Mouse (Mus musculus) liver, embryonic 15.5 days (tissue): ENCODE data around the gene Vangl1. TPM values are rescaled to one million over a fixed set of nuclear protein-coding genes. Genes with fewer than 3 reads are reported as not detected.

ENCODE experiments used
- ATAC-seq: fragments of 200-750 bp; cut with Nextera tagmentation; 2 replicates; pipeline ENCODE4 v1.8.0; 2017; ENCODE audit warnings: moderate number of reproducible peaks, mild to moderate bottlenecking, moderate library complexity; ENCODE audit not compliant: insufficient read depth
- H3K27ac ChIP-seq: fragments of 300-500 bp; sonication (generic); replicated peaks from 2 replicates; pipeline ENCODE4 v1.5.1; 2015; ENCODE audit warnings: mild to moderate bottlenecking, inconsistent platforms
- H3K27me3 ChIP-seq: fragments of 300-500 bp; sonication (generic); 2 replicates; pipeline ENCODE4 v1.6.1; 2015; ENCODE audit warnings: mild to moderate bottlenecking, inconsistent platforms
- H3K36me3 ChIP-seq: fragments of 300-500 bp; sonication (generic); replicated peaks from 2 replicates; pipeline ENCODE4 v1.6.1; 2015; ENCODE audit warnings: moderate library complexity, mild to moderate bottlenecking, inconsistent platforms
- H3K4me1 ChIP-seq: fragments of 300-500 bp; sonication (generic); replicated peaks from 2 replicates; pipeline ENCODE4 v1.6.1; 2015; ENCODE audit warnings: inconsistent platforms
- H3K4me2 ChIP-seq: fragments of 300-500 bp; sonication (generic); 2 replicates; pipeline ENCODE4 v1.6.1; 2015; ENCODE audit warnings: moderate library complexity, mild to moderate bottlenecking, inconsistent platforms
- H3K4me3 ChIP-seq: fragments of 300-500 bp; sonication (generic); replicated peaks from 2 replicates; pipeline ENCODE4 v1.5.1; 2015; ENCODE audit warnings: mild to moderate bottlenecking, inconsistent platforms
- H3K9ac ChIP-seq: fragments of 300-500 bp; sonication (generic); 2 replicates; pipeline ENCODE4 v1.6.1; 2015; ENCODE audit warnings: moderate library complexity, mild to moderate bottlenecking, inconsistent platforms
- H3K9me3 ChIP-seq: fragments of 300-500 bp; sonication (generic); replicated peaks from 2 replicates; pipeline ENCODE4 v1.6.1; 2016; ENCODE audit warnings: inconsistent platforms
- WGBS: fragments of 180-500 bp; shearing (Covaris S2); methylation state at CpG from one replicate; pipeline ENCODE4 v1.1.7; 2015; ENCODE audit warnings: mixed read lengths; ENCODE audit not compliant: insufficient replicate concordance; 5-methylcytosine and 5-hydroxymethylcytosine counted together
- polyA plus RNA-seq: library from polyadenylated mRNA; unstranded; fragments of >200 nt; fragmentation: Nextera tagmentation; extraction: Ambion mirVana; gene quantifications from 2 replicates; pipeline ENCODE4 v1.2.1, GENCODE M21; 2015

The Vangl1 gene
- polyA plus RNA-seq, 1 experiment from 2014 or later, result 57.8 TPM

- peaks cover 49% of the 10 kb centered on the region for H3K4me1 ChIP-seq
- H3K9me3 ChIP-seq, result no peaks in the 10 kb centered on the region
- ATAC-seq, result no peak
- H3K27ac ChIP-seq, result no peak overlapping the region
- no peak overlapping the region for H3K9ac ChIP-seq
- H3K4me3 ChIP-seq, result no peak overlapping the region
- no peak overlapping the region for H3K4me2 ChIP-seq
- peaks cover 22% of the 10 kb centered on the region for H3K27me3 ChIP-seq
- no peaks in the 10 kb centered on the region for H3K36me3 ChIP-seq
- 65% methylated on average over 6 of the region's 6 CpGs for WGBS
These were observed 62.6 kb downstream of the Vangl1 start for GRCm38 (mm10) chr3:102141893-102142292.

DNA sequence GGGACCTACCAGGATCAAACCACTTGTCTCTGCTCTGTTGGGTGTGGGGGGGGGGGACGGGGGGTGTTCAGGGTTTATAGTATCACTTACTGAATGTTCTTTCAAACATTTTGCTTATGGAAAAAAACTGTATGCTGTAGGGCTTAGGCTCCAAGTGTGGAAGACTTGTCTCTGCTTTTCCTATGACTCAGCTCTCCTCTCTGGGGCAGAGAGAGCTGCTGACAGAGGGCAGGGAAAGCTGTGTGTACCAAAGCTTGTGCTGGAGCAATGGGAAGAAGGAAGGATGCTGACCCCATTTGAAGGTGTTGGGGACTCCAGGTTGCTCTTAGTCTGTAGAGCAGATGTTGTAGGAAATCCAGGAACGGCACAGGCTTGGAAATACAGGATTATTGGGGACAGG, 63.0 kb downstream of the Vangl1 start:
- Histone ChIP-seq H3K27ac (no peak overlapping the region), H3K9ac (no peak overlapping the region), H3K36me3 (no peaks in the 10 kb centered on the region), H3K9me3 (no peaks in the 10 kb centered on the region), H3K27me3 (peaks cover 26% of the 10 kb centered on the region), H3K4me1 (peaks cover 45% of the 10 kb centered on the region), H3K4me2 (no peak overlapping the region), H3K4me3 (no peak overlapping the region)
- WGBS, result 55% methylated on average over 2 of the region's 2 CpGs
- no peak for ATAC-seq

GRCm38 (mm10) chr3:102140606-102141005, 63.9 kb downstream of the Vangl1 start:
- Histone ChIP-seq H3K27ac (no peak overlapping the region), H3K36me3 (no peaks in the 10 kb centered on the region), H3K27me3 (peaks cover 27% of the 10 kb centered on the region), H3K4me2 (no peak overlapping the region), H3K9ac (no peak overlapping the region), H3K4me1 (peaks cover 37% of the 10 kb centered on the region), H3K9me3 (no peaks in the 10 kb centered on the region), H3K4me3 (no peak overlapping the region)
- WGBS, result 76% methylated on average over 6 of the region's 6 CpGs
- ATAC-seq, result no peak

DNA sequence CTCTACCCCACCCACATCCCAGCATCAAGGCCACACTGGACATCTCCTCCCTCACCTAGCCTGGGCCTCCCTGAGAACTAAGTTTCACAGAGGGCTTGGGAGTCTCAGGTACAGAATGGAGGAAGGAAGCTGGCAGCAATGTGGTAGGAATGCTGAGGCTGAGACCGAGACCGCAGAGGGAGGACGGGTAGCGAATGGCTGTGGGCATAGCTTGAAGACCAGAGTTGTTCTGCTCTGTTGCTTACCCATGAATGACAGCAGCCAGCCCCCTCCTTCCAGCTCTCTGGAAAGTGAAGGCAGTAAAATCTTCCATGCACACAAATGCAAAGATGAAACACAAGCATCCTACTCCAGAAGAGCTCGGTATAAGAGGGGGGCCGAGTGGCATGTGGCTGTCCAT, 65.6 kb downstream of the Vangl1 start:
- ATAC-seq, result no peak
- WGBS, result 76% methylated on average over 6 of the region's 6 CpGs

DNA sequence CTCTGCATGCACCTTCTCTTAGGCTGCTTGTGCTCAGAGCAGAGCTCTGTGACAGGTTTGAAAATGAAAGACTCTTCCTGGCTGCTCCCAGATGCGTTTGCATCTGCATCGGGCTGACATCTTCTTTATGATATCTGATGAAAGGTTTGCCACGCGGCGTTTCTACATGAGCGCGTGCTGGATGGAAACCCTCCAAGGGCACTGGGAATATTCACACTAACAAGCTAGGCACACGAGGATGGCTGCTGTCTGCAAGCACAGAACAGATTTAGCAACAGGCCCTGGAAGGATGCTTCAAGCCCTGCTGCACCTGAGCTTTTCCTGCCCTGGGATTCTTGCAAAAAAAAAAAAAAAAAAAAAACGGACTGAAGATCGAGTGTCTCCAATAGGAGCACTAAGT, 67.3 kb downstream of the Vangl1 start:
- peaks cover 8% of the 10 kb centered on the region; the same call in 1 of the 2 replicates for H3K4me1 ChIP-seq
- H3K9me3 ChIP-seq, result no peaks in the 10 kb centered on the region
- 66% methylated on average over 10 of the region's 10 CpGs for WGBS
- ATAC-seq, result no peak
- H3K9ac ChIP-seq, result no peak overlapping the region
- peaks cover 30% of the 10 kb centered on the region for H3K27me3 ChIP-seq
- no peaks in the 10 kb centered on the region for H3K36me3 ChIP-seq
- H3K4me2 ChIP-seq, result no peak overlapping the region
- no peak overlapping the region for H3K27ac ChIP-seq
- H3K4me3 ChIP-seq, result no peak overlapping the region

More for the DNA sequence above, 65.6 kb downstream of the Vangl1 start:
- Histone ChIP-seq H3K9ac (no peak overlapping the region), H3K27ac (no peak overlapping the region), H3K9me3 (no peaks in the 10 kb centered on the region), H3K4me2 (no peak overlapping the region), H3K27me3 (peaks cover 30% of the 10 kb centered on the region), H3K4me3 (no peak overlapping the region), H3K36me3 (no peaks in the 10 kb centered on the region), H3K4me1 (peaks cover 22% of the 10 kb centered on the region)

DNA sequence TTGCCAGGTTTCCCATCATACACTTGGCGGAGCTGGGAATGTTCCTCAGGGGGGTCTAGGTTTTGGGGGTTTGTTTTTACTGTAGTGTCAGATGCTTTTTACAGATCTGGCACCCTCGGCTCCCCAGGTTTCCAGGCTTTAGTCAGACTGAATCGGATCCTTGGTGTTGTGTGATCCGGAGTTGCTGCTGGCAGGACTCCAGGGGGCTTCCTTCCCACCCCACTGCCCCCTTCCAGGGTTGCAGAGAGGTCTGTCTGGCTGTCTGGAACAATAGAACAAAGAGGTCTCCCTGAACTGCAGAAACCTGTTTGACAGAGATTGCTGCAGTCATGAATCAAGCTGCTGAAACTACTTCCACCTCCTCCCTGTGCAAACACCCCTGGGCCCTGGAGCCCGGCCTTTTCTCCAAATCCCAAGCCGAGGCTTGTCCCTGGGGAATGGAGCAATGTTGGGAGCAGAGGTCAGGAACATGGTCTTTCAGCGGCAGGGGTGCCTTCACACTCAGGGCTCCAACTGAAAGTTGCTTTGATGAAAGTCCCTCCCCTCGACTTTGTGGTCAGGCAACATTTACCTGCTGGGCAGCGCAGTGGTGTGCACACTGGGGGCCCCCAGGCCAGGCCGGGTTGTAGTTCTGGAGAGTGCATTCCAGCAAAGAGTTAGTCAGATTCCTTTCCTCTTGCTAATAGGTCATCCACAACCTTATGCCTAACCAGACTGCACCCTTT, 68.9 kb downstream of the Vangl1 start:
- WGBS, result 28% methylated on average over 10 of the region's 10 CpGs
- Histone ChIP-seq H3K36me3 (no peaks in the 10 kb centered on the region), H3K4me3 (no peak overlapping the region), H3K9ac (no peak overlapping the region), H3K4me2 (no peak overlapping the region), H3K9me3 (no peaks in the 10 kb centered on the region), H3K4me1 (peaks cover 7% of the 10 kb centered on the region), H3K27ac (no peak overlapping the region), H3K27me3 (peaks cover 30% of the 10 kb centered on the region)
- 0 out of 2 replicates have a peak, but pooled peaks have one; percentile 14 for ATAC-seq

GRCm38 (mm10) chr3:102131627-102132324, 72.7 kb downstream of the Vangl1 start:
- 81% methylated on average over 9 of the region's 9 CpGs for WGBS
- ATAC-seq, result no peak
- H3K27me3 ChIP-seq, result 0 out of 2 replicates have a peak, but pooled peaks cover 9% of the 10 kb centered on the region

GRCm38 (mm10) chr3:102130478-102130877, 74.0 kb downstream of the Vangl1 start:
- no peak; the same call in 1 of the 2 replicates for ATAC-seq
- Histone ChIP-seq H3K36me3 (no peaks in the 10 kb centered on the region), H3K27me3 (0 out of 2 replicates have a peak, but pooled peaks cover 5% of the 10 kb centered on the region), H3K4me3 (no peak overlapping the region), H3K4me1 (peaks cover 14% of the 10 kb centered on the region), H3K9ac (no peak overlapping the region), H3K27ac (no peak overlapping the region), H3K4me2 (no peak overlapping the region), H3K9me3 (no peaks in the 10 kb centered on the region)
- 65% methylated on average over 6 of the region's 6 CpGs for WGBS

More at GRCm38 (mm10) chr3:102131627-102132324, 72.7 kb downstream of the Vangl1 start:
- Histone ChIP-seq H3K4me2 (no peak overlapping the region), H3K9ac (no peak overlapping the region), H3K9me3 (no peaks in the 10 kb centered on the region), H3K36me3 (no peaks in the 10 kb centered on the region), H3K27ac (no peak overlapping the region), H3K4me1 (peaks cover 15% of the 10 kb centered on the region), H3K4me3 (no peak overlapping the region)

- ATAC-seq, result peak; percentile 63; the same call in 1 of the 2 replicates
- no peaks in the 10 kb centered on the region for H3K36me3 ChIP-seq
- H3K4me2 ChIP-seq, result no peak overlapping the region
- no peak overlapping the region for H3K4me3 ChIP-seq
- WGBS, result 28% methylated on average over 2 of the region's 2 CpGs
- H3K27ac ChIP-seq, result no peak overlapping the region
- no peaks in the 10 kb centered on the region for H3K9me3 ChIP-seq
- H3K9ac ChIP-seq, result no peak overlapping the region
- H3K4me1 ChIP-seq, result peaks cover 12% of the 10 kb centered on the region
- 0 out of 2 replicates have a peak, but pooled peaks cover 2% of the 10 kb centered on the region for H3K27me3 ChIP-seq
These were observed 76.3 kb downstream of the Vangl1 start for GRCm38 (mm10) chr3:102128242-102128641.

DNA sequence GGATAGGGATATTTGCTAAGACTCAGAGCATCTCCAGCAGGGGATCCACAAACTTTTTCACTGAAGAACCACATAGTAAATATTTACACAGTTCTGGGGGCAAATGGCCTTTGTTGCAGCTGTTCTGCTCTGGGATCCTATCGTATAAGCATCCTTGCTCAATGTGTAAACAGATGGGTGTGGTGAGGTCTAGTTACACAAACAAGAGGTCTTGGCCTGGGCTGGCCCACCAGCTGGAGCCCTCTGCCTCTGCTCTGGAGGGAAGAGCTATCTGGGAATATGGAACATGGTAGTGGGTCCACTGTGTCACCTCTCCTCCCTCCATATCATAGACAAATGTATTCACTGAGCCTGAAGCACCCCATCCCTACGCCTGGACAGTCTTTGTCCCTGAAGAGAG, 77.4 kb downstream of the Vangl1 start:
- Histone ChIP-seq H3K27ac (no peak overlapping the region), H3K9ac (no peak overlapping the region), H3K36me3 (no peaks in the 10 kb centered on the region), H3K4me3 (no peak overlapping the region), H3K4me1 (peaks cover 12% of the 10 kb centered on the region), H3K9me3 (no peaks in the 10 kb centered on the region), H3K27me3 (0 out of 2 replicates have a peak, but pooled peaks cover 2% of the 10 kb centered on the region), H3K4me2 (no peak overlapping the region)
- WGBS, result 65% methylated on average over 2 of the region's 2 CpGs
- ATAC-seq, result no peak

- Histone ChIP-seq H3K9me3 (no peaks in the 10 kb centered on the region), H3K27ac (no peak overlapping the region), H3K4me3 (no peak overlapping the region), H3K36me3 (no peaks in the 10 kb centered on the region), H3K4me2 (no peak overlapping the region), H3K9ac (no peak overlapping the region), H3K4me1 (peaks cover 21% of the 10 kb centered on the region), H3K27me3 (0 out of 2 replicates have a peak, but pooled peaks cover 2% of the 10 kb centered on the region)
- WGBS, result 85% methylated on average over 1 of the region's 1 CpGs
- no peak for ATAC-seq
These were observed 78.9 kb downstream of the Vangl1 start for GRCm38 (mm10) chr3:102125546-102125945.
